Mouse (Mus musculus): ENCODE measurements around the gene Wfdc13. TPM values are rescaled to one million over a fixed set of nuclear protein-coding genes. Genes with fewer than 3 reads are reported as not detected.

Gene Wfdc13
- total and polyA plus RNA-seq, 3 experiments: 0.12 TPM; not detected in 2

DNA sequence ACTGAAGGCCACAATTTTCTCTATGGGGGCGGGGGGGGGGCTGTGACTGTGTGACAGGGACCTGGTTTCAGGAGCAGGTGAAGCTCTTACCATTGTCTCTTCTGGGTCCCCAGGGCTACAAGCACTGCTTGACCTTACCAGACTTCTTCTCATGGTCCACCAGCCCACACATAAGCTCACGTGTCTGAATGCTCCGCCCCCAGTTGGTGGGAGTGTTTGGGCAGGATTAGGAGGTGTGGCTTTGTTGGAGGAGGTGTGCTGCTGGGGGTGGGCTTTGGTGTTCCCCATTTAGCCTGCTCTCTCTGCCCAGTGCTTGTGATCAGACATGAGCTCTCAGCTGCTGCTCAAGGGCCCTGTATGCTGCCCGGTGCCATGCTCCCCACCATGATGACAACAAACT is 38.4 kb downstream of the Wfdc13 start:
- Histone ChIP-seq H3K9ac (ENCODE audit: control insufficient read depth, low read depth, low read length, poor library complexity, severe bottlenecking) (no peak overlapping the region), H3K27ac (ENCODE audit: control insufficient read depth, low read depth, low read length) (no peak overlapping the region), H3K4me1 (ENCODE audit: control insufficient read depth in 1 of 2, insufficient read depth in 2 of 2, low read length in 2 of 2) (no peaks in the 10 kb centered on the region), H3K36me3 (ENCODE audit: control insufficient read depth in 1 of 2, insufficient read depth in 2 of 2, low read length in 2 of 2) (no peaks in the 10 kb centered on the region), H3K4me3 (ENCODE audit: control insufficient read depth in 1 of 2, insufficient read depth in 1 of 2, low read depth in 2 of 2, low read length in 2 of 2) (no peak overlapping the region), H3K27me3 (ENCODE audit: control insufficient read depth in 1 of 2, insufficient read depth in 2 of 2, low read length in 2 of 2) (peaks cover 1 to 6% of the 10 kb centered on the region in 2 experiments; a peak in 2 of 4 replicates), H3K9me3 (replicated peaks; ENCODE audit: insufficient read depth, low read length) (no peaks in the 10 kb centered on the region), H3K79me2 (ENCODE audit: control insufficient read depth, insufficient read depth, low read length, poor library complexity) (no peaks in the 10 kb centered on the region)
- no peak for DNase-seq (ENCODE audit: low read depth, low spot score)
- no peak for TF ChIP-seq ZNF384 (IDR thresholded peaks at IDR 0.05; ENCODE audit: low read depth, low read length)
- no peak for TF ChIP-seq POLR2AphosphoS2 (IDR thresholded peaks at IDR 0.05; ENCODE audit: low read length)
- no peak for TF ChIP-seq ELF1 (IDR thresholded peaks at IDR 0.05; ENCODE audit: low read depth, low read length)
- TF ChIP-seq MAX (IDR thresholded peaks at IDR 0.05; ENCODE audit: low read length): no peak
- no peak for TF ChIP-seq POLR2A (IDR thresholded peaks at IDR 0.05; ENCODE audit: control insufficient read depth in 1 of 2, insufficient read depth in 1 of 2, low read depth in 1 of 2, low read length in 2 of 2, poor library complexity in 1 of 2)
- TF ChIP-seq E2F4 (IDR thresholded peaks at IDR 0.05; ENCODE audit: borderline replicate concordance, low read depth, low read length): no peak
- no peak for TF ChIP-seq GABPA (IDR thresholded peaks at IDR 0.05; ENCODE audit: low read depth, low read length)
- no peak for TF ChIP-seq MAFK (IDR thresholded peaks at IDR 0.05; ENCODE audit: borderline replicate concordance, low read depth, low read length)
- no peak for TF ChIP-seq HCFC1 (IDR thresholded peaks at IDR 0.05; ENCODE audit: low read depth, low read length)
- TF ChIP-seq SMC3 (IDR thresholded peaks at IDR 0.05; ENCODE audit: low read depth, low read length): no peak

DNA sequence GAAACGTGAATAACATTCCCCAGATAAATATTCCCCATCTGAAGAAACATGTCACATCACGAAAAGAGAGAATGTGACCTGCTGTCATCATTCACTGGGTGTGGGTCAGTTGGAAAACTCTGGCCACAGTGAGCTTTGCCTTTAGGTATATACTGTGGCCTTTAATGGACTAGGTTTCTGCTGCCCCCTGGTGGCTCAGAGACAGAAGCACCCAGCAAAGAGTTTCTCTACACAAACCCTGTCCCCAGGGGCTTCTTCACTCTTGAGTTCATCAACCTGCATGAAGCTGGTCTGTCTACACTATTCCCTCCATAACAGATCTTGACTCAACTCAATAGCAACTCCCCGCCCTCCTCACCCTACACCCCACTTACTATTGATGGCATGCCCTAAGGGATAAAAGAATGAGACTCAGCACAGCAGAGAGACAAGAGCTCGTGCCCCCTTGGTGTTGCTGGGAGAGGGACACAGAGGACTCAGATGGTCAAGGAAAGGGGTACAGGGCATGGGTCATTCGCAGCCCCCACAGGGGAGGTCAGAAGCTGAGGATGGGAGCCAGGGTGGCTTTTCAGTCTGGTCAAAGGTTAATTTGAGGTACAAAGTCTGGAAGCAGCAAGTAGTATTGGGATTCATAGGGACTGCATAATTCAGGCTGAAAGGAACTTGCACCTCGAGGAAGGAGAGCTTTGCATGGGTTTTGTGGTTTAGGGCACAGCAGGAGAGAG is 41.1 kb downstream of the Wfdc13 start:
- no peaks in the 10 kb centered on the region for H3K36me3 ChIP-seq (ENCODE audit: control insufficient read depth in 1 of 2, insufficient read depth in 2 of 2, low read length in 2 of 2)
- no peaks in the 10 kb centered on the region for H3K9me3 ChIP-seq (replicated peaks; ENCODE audit: insufficient read depth, low read length)
- H3K4me1 ChIP-seq (ENCODE audit: control insufficient read depth in 1 of 2, insufficient read depth in 2 of 2, low read length in 2 of 2): no peaks in the 10 kb centered on the region
- H3K27me3 ChIP-seq (ENCODE audit: control insufficient read depth in 1 of 2, insufficient read depth in 2 of 2, low read length in 2 of 2): peaks cover 1 to 9% of the 10 kb centered on the region in 2 experiments; a peak in 3 of 4 replicates
- H3K9ac ChIP-seq (ENCODE audit: control insufficient read depth, low read depth, low read length, poor library complexity, severe bottlenecking): no peak overlapping the region
- peak; percentile 64 for DNase-seq (ENCODE audit: low read depth, low spot score)
- TF ChIP-seq BHLHE40 (IDR thresholded peaks at IDR 0.05; ENCODE audit: borderline replicate concordance, low read depth, low read length): peak; percentile 44; the same call in 1 of the 2 replicates
- peak; percentile 92 for TF ChIP-seq ZC3H11A (IDR thresholded peaks at IDR 0.05; ENCODE audit: low read depth, low read length)
- no peak for TF ChIP-seq ELF1 (IDR thresholded peaks at IDR 0.05; ENCODE audit: low read depth, low read length)
- TF ChIP-seq TAL1 (IDR thresholded peaks at IDR 0.05; ENCODE audit: low read length): no peak
- no peak for TF ChIP-seq RCOR1 (IDR thresholded peaks at IDR 0.05; ENCODE audit: low read depth, low read length)
- peak; percentile 97 for TF ChIP-seq SMC3 (IDR thresholded peaks at IDR 0.05; ENCODE audit: low read depth, low read length)
- TF ChIP-seq NRF1 (IDR thresholded peaks at IDR 0.05; ENCODE audit: insufficient read depth, low read depth, low read length, poor library complexity, severe bottlenecking): no peak
- no peak for TF ChIP-seq UBTF (IDR thresholded peaks at IDR 0.05; ENCODE audit: borderline replicate concordance, insufficient read depth, low read depth, low read length)
- TF ChIP-seq JUND (IDR thresholded peaks at IDR 0.05; ENCODE audit: low read depth, low read length): no peak
- peak; percentile 93 for TF ChIP-seq RAD21 (IDR thresholded peaks at IDR 0.05; ENCODE audit: low read depth, low read length)
- TF ChIP-seq CTCF (IDR thresholded peaks at IDR 0.05 in 2 of 3, conservative IDR thresholded peaks at IDR 0.05 in 1 of 3; ENCODE audit: control insufficient read depth in 1 of 3, insufficient read depth in 1 of 3, low read depth in 2 of 3, low read length in 3 of 3, poor library complexity in 1 of 3, severe bottlenecking in 1 of 3): peak; percentile 77 to 95 (median 88)
- TF ChIP-seq SIN3A (IDR thresholded peaks at IDR 0.05; ENCODE audit: low read length): 0 out of 2 replicates have a peak, but pooled peaks have one; percentile 27
- no peaks in the 10 kb centered on the region for H3K79me2 ChIP-seq (ENCODE audit: control insufficient read depth, insufficient read depth, low read length, poor library complexity)
- H3K27ac ChIP-seq (ENCODE audit: control insufficient read depth, low read depth, low read length): no peak overlapping the region
- H3K4me3 ChIP-seq (ENCODE audit: control insufficient read depth in 1 of 2, insufficient read depth in 1 of 2, low read depth in 2 of 2, low read length in 2 of 2): no peak overlapping the region
